Mouse (Mus musculus) embryonic facial prominence, embryonic 13.5 days (tissue): ENCODE measurements at regions not wholly inside any gene's neighbourhood (a gene's known extent, or its start where the extent isn't known, plus 50 kb on each side); places are given as distances from the start of the nearest gene placed in this dataset.
A peak's percentile ranks its signal among the peaks of the same experiment; 100 is the strongest.

ENCODE experiments used
- ATAC-seq: fragments of 200-750 bp; cut with Nextera tagmentation; 2 replicates; pipeline ENCODE4 v1.8.0; 2017; ENCODE audit warnings: low read depth; ENCODE audit not compliant: insufficient number of reproducible peaks, insufficient read depth, low FRiP score, low TSS enrichment
- H3K27ac ChIP-seq: fragments of 300-500 bp; sonication (generic); 2 replicates; pipeline ENCODE4 v1.5.1; 2015; ENCODE audit warnings: moderate library complexity, mild to moderate bottlenecking, inconsistent platforms
- H3K27me3 ChIP-seq: fragments of 300-500 bp; sonication (generic); 2 replicates; pipeline ENCODE4 v1.6.1; 2015; ENCODE audit warnings: mild to moderate bottlenecking, inconsistent platforms
- H3K36me3 ChIP-seq: fragments of 300-500 bp; sonication (generic); 2 replicates; pipeline ENCODE4 v1.6.1; 2015; ENCODE audit warnings: mild to moderate bottlenecking, inconsistent platforms
- H3K4me1 ChIP-seq: fragments of 300-500 bp; sonication (generic); 2 replicates; pipeline ENCODE4 v1.6.1; 2015; ENCODE audit warnings: inconsistent platforms
- H3K4me2 ChIP-seq: fragments of 300-500 bp; sonication (generic); 2 replicates; pipeline ENCODE4 v1.6.1; 2015; ENCODE audit warnings: moderate library complexity, mild to moderate bottlenecking, inconsistent platforms
- H3K4me3 ChIP-seq: fragments of 300-500 bp; sonication (generic); 2 replicates; pipeline ENCODE4 v1.5.1; 2015; ENCODE audit warnings: mild to moderate bottlenecking, inconsistent platforms
- H3K9ac ChIP-seq: fragments of 300-500 bp; sonication (generic); 2 replicates; pipeline ENCODE4 v1.6.1; 2015; ENCODE audit warnings: mild to moderate bottlenecking, inconsistent platforms
- H3K9me3 ChIP-seq: fragments of 300-500 bp; sonication (generic); 2 replicates; pipeline ENCODE4 v1.6.1; 2016; ENCODE audit warnings: inconsistent platforms
- WGBS: fragments of 180-500 bp; shearing (Covaris S2); methylation state at CpG from one replicate; pipeline ENCODE4 v1.1.7; 2015; ENCODE audit warnings: mixed read lengths; 5-methylcytosine and 5-hydroxymethylcytosine counted together

- H3K4me1 ChIP-seq: no peaks in the 10 kb centered on the region
- no peak for ATAC-seq
- 8% methylated on average over 11 of the region's 11 CpGs for WGBS
- no peak overlapping the region for H3K9ac ChIP-seq
- no peaks in the 10 kb centered on the region for H3K36me3 ChIP-seq
- no peak overlapping the region for H3K4me3 ChIP-seq
- no peak overlapping the region for H3K27ac ChIP-seq
- H3K4me2 ChIP-seq: peak overlapping the region; percentile 30; the same call in 1 of the 2 replicates
- no peaks in the 10 kb centered on the region for H3K9me3 ChIP-seq
- no peaks in the 10 kb centered on the region for H3K27me3 ChIP-seq
Measured at GRCm38 (mm10) chr7:55710872-55711558, 57.0 kb upstream of the Siglech start.
